Mouse (Mus musculus): Measurements from ENCODE around the gene Prh1. TPM values are rescaled to one million over a fixed set of nuclear protein-coding genes. Genes with fewer than 3 reads are reported as not detected.

The Prh1 gene
- polyA plus RNA-seq (2014; fragmentation: Illumina TruSeq; extraction: RNeasy Lipid Tissue Mini Kit (QIAGEN cat#74804); ENCODE audit: insufficient read depth, low read depth, low replicate concordance), result not detected

GRCm38 (mm10) chr6:132569509-132569908, at the start of gene Prh1:
Gene Prh1, plus strand, starts transcription at chr6:132569809.

GRCm38 (mm10) chr6:132595613-132596012, 26.0 kb downstream of the Prh1 start, which contains the start of gene Prp2:
Gene Prp2, plus strand, starts transcription at chr6:132595913.

Other genes starting within 250 kb of the Prh1 start
- gene Gm8882, start 205.7 kb upstream of the Prh1 start, polyA plus RNA-seq (2014; fragmentation: Illumina TruSeq; extraction: RNeasy Lipid Tissue Mini Kit (QIAGEN cat#74804); ENCODE audit: insufficient read depth, low read depth, low replicate concordance), result not detected
- not detected for gene Prp2, start 26.1 kb downstream of the Prh1 start, polyA plus RNA-seq (2014; fragmentation: Illumina TruSeq; extraction: RNeasy Lipid Tissue Mini Kit (QIAGEN cat#74804); ENCODE audit: insufficient read depth, low read depth, low replicate concordance)
- gene A630073D07Rik, start 81.7 kb downstream of the Prh1 start, polyA plus RNA-seq (2014; fragmentation: Illumina TruSeq; extraction: RNeasy Lipid Tissue Mini Kit (QIAGEN cat#74804); ENCODE audit: insufficient read depth, low read depth, low replicate concordance), result not detected
- gene Tas2r120, start 87.1 kb downstream of the Prh1 start, polyA plus RNA-seq (2014; fragmentation: Illumina TruSeq; extraction: RNeasy Lipid Tissue Mini Kit (QIAGEN cat#74804); ENCODE audit: insufficient read depth, low read depth, low replicate concordance), result not detected
- gene Tas2r121, start 131.2 kb downstream of the Prh1 start, polyA plus RNA-seq (2014; fragmentation: Illumina TruSeq; extraction: RNeasy Lipid Tissue Mini Kit (QIAGEN cat#74804); ENCODE audit: insufficient read depth, low read depth, low replicate concordance), result not detected
- gene Tas2r122, start 142.1 kb downstream of the Prh1 start, polyA plus RNA-seq (2014; fragmentation: Illumina TruSeq; extraction: RNeasy Lipid Tissue Mini Kit (QIAGEN cat#74804); ENCODE audit: insufficient read depth, low read depth, low replicate concordance), result not detected
- not detected for gene Tas2r115, start 168.2 kb downstream of the Prh1 start, polyA plus RNA-seq (2014; fragmentation: Illumina TruSeq; extraction: RNeasy Lipid Tissue Mini Kit (QIAGEN cat#74804); ENCODE audit: insufficient read depth, low read depth, low replicate concordance)
- not detected for gene Tas2r124, start 184.9 kb downstream of the Prh1 start, polyA plus RNA-seq (2014; fragmentation: Illumina TruSeq; extraction: RNeasy Lipid Tissue Mini Kit (QIAGEN cat#74804); ENCODE audit: insufficient read depth, low read depth, low replicate concordance)
- not detected for gene Tas2r102, start 192.3 kb downstream of the Prh1 start, polyA plus RNA-seq (2014; fragmentation: Illumina TruSeq; extraction: RNeasy Lipid Tissue Mini Kit (QIAGEN cat#74804); ENCODE audit: insufficient read depth, low read depth, low replicate concordance)
- not detected for gene Tas2r136, start 208.4 kb downstream of the Prh1 start, polyA plus RNA-seq (2014; fragmentation: Illumina TruSeq; extraction: RNeasy Lipid Tissue Mini Kit (QIAGEN cat#74804); ENCODE audit: insufficient read depth, low read depth, low replicate concordance)
- gene Tas2r117, start 233.0 kb downstream of the Prh1 start, polyA plus RNA-seq (2014; fragmentation: Illumina TruSeq; extraction: RNeasy Lipid Tissue Mini Kit (QIAGEN cat#74804); ENCODE audit: insufficient read depth, low read depth, low replicate concordance), result not detected

Data from lung, adult 10 weeks (tissue).